Mouse (Mus musculus) liver, embryonic 15.5 days (tissue): Measurements from ENCODE around the gene Ccdc12. TPM values are rescaled to one million over a fixed set of nuclear protein-coding genes. Genes with fewer than 3 reads are reported as not detected.

Source experiments
- ATAC-seq: fragments of 200-750 bp; cut with Nextera tagmentation; 2 replicates; pipeline ENCODE4 v1.8.0; 2017; ENCODE audit warnings: moderate number of reproducible peaks, mild to moderate bottlenecking, moderate library complexity; ENCODE audit not compliant: insufficient read depth
- H3K27ac ChIP-seq: fragments of 300-500 bp; sonication (generic); replicated peaks from 2 replicates; pipeline ENCODE4 v1.5.1; 2015; ENCODE audit warnings: mild to moderate bottlenecking, inconsistent platforms
- H3K27me3 ChIP-seq: fragments of 300-500 bp; sonication (generic); 2 replicates; pipeline ENCODE4 v1.6.1; 2015; ENCODE audit warnings: mild to moderate bottlenecking, inconsistent platforms
- H3K36me3 ChIP-seq: fragments of 300-500 bp; sonication (generic); replicated peaks from 2 replicates; pipeline ENCODE4 v1.6.1; 2015; ENCODE audit warnings: moderate library complexity, mild to moderate bottlenecking, inconsistent platforms
- H3K4me1 ChIP-seq: fragments of 300-500 bp; sonication (generic); replicated peaks from 2 replicates; pipeline ENCODE4 v1.6.1; 2015; ENCODE audit warnings: inconsistent platforms
- H3K4me2 ChIP-seq: fragments of 300-500 bp; sonication (generic); 2 replicates; pipeline ENCODE4 v1.6.1; 2015; ENCODE audit warnings: moderate library complexity, mild to moderate bottlenecking, inconsistent platforms
- H3K4me3 ChIP-seq: fragments of 300-500 bp; sonication (generic); replicated peaks from 2 replicates; pipeline ENCODE4 v1.5.1; 2015; ENCODE audit warnings: mild to moderate bottlenecking, inconsistent platforms
- H3K9ac ChIP-seq: fragments of 300-500 bp; sonication (generic); 2 replicates; pipeline ENCODE4 v1.6.1; 2015; ENCODE audit warnings: moderate library complexity, mild to moderate bottlenecking, inconsistent platforms
- H3K9me3 ChIP-seq: fragments of 300-500 bp; sonication (generic); replicated peaks from 2 replicates; pipeline ENCODE4 v1.6.1; 2016; ENCODE audit warnings: inconsistent platforms
- WGBS: fragments of 180-500 bp; shearing (Covaris S2); methylation state at CpG from one replicate; pipeline ENCODE4 v1.1.7; 2015; ENCODE audit warnings: mixed read lengths; ENCODE audit not compliant: insufficient replicate concordance; 5-methylcytosine and 5-hydroxymethylcytosine counted together
- polyA plus RNA-seq: library from polyadenylated mRNA; unstranded; fragments of >200 nt; fragmentation: Nextera tagmentation; extraction: Ambion mirVana; gene quantifications from 2 replicates; pipeline ENCODE4 v1.2.1, GENCODE M21; 2015

Gene Ccdc12
- polyA plus RNA-seq, 1 experiment from 2014 or later: 60.9 TPM

DNA sequence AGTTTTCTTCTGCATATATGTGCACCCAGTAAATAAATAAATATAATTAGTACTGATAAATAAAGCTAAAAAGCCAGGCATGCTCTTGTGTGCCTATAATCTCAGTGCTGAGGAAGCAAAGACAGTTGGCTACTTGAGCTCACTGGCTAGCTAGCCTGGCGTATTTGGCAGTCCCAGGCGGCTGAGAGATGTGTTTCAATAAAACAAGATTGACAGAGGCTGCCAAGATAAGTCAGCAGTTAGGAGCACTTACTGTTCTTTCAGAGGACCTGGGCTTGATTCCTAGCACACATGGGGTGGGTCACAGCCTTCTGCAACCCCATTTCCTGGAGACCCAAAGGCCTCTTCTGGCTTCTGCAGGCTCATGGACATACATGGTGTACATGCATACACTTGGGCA is 31.5 kb downstream of the Ccdc12 start:
- ATAC-seq: no peak
- Histone ChIP-seq H3K4me2 (no peak overlapping the region), H3K9ac (no peak overlapping the region), H3K9me3 (no peaks in the 10 kb centered on the region), H3K27me3 (no peaks in the 10 kb centered on the region), H3K27ac (no peak overlapping the region), H3K4me3 (no peak overlapping the region), H3K36me3 (peaks cover 2% of the 10 kb centered on the region), H3K4me1 (peaks cover 52% of the 10 kb centered on the region)
- WGBS: 67% methylated on average over 2 of the region's 2 CpGs

DNA sequence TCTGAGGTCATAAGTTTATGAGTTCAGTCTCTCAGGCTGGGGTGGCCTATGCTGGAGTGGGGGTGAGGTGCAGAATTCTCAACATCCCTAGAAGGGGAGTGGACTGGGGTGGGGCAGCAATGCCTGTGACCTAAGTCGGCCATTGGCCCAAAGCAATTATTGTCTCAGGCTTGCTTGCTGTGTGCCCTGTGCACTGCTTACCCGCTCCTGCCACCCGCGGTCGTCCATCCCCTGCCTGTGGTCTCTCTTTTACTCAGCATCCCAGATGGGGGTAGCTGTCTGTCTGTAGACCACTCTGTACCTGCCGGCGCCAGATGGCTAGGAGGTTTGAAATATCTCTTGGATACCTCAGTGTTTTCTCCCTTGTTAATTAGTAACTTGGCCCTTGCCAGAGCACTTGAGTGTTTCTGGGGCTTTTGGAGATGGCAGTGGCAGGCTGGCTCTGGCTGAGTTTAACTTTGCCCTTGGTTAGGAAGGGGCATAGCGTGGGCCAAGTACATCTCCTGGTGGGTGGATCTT is 33.0 kb downstream of the Ccdc12 start:
- Histone ChIP-seq H3K27me3 (no peaks in the 10 kb centered on the region), H3K9ac (no peak overlapping the region), H3K36me3 (peaks cover 6% of the 10 kb centered on the region), H3K4me2 (peak overlapping the region; percentile 41), H3K9me3 (no peaks in the 10 kb centered on the region), H3K4me3 (no peak overlapping the region), H3K27ac (no peak overlapping the region), H3K4me1 (peaks cover 38% of the 10 kb centered on the region)
- WGBS: 69% methylated on average over 8 of the region's 8 CpGs
- no peak for ATAC-seq

DNA sequence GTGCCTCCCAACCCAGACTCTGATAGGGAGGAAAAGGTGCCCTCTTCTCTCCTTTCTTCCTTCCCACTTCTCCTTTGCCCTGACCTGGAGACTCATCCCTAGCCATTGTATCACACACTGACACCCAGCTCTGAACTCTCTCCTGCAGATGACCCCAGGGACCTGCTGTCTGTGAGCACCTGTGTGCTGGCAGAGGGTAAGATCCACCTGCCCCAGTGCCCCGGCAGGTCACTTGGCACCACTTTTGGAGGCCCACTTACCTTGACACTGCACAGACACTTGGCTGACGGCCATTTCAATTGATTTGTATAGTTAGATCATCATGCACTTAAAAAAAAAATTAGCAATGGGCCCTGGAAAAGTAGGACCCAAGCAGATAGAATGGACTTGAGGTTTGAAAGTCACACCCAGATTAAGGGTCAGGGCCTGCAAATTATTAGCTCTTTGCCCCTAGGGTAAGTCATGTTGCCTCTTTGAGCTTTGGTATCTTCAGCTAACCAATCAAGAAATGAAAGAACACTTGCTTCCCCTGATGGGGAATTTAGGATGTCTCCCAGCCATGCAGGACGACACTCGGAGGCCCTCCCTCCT is 39.0 kb downstream of the Ccdc12 start:
- H3K9ac ChIP-seq: no peak overlapping the region
- peaks cover 18% of the 10 kb centered on the region for H3K36me3 ChIP-seq
- H3K4me2 ChIP-seq: no peak overlapping the region
- H3K4me1 ChIP-seq: peaks cover 34% of the 10 kb centered on the region
- no peak overlapping the region for H3K27ac ChIP-seq
- ATAC-seq: no peak
- no peaks in the 10 kb centered on the region for H3K27me3 ChIP-seq
- no peaks in the 10 kb centered on the region for H3K9me3 ChIP-seq
- no peak overlapping the region for H3K4me3 ChIP-seq
- 70% methylated on average over 4 of the region's 4 CpGs for WGBS

DNA sequence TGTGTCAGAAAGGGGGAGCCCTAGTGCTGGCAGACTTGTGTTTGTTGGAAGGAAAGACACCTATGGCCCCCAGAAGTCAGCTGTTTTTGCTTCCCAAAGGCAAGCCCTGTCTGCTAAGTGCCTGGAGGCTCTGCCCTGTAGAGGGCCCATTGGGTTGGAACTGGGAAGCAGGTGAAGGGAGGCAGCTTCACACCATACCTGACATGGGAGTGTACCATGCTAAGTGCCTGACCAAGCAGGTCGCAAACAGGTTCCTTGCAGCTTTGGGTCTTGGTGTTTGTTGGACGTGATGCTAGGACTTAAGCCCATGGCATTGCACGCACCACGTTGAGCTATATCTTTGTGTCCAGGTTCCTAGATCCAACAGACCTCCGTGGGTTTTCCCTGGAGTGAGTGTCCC is 40.1 kb downstream of the Ccdc12 start:
- Histone ChIP-seq H3K36me3 (peaks cover 18% of the 10 kb centered on the region), H3K4me2 (no peak overlapping the region), H3K4me1 (peaks cover 34% of the 10 kb centered on the region), H3K4me3 (no peak overlapping the region), H3K27me3 (no peaks in the 10 kb centered on the region), H3K9ac (no peak overlapping the region), H3K9me3 (no peaks in the 10 kb centered on the region), H3K27ac (no peak overlapping the region)
- ATAC-seq: no peak
- 84% methylated on average over 5 of the region's 5 CpGs for WGBS

DNA sequence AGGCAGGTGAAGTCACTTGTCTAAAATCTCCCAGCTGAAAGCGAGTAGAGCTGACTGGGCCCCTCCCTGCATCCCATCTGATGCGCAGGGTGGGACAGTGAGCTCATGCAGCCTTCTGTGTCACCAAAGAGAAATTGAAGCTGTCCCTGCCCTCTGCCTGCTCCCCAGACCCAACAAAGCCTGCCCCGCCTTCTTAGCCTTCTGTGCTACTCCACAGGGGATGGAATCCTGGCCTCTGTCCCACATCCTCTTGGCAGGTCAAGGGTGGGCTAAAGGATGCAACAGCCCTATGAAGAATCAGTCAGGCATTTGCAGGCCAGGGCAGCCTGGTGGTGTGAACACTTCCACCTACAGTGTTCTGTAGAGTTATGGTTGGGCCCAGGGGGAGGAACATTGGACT is 41.2 kb downstream of the Ccdc12 start:
- no peaks in the 10 kb centered on the region for H3K27me3 ChIP-seq
- no peak overlapping the region for H3K4me2 ChIP-seq
- no peak overlapping the region for H3K4me3 ChIP-seq
- WGBS: 76% methylated on average over 3 of the region's 3 CpGs
- H3K36me3 ChIP-seq: peaks cover 18% of the 10 kb centered on the region
- no peak for ATAC-seq
- H3K9me3 ChIP-seq: no peaks in the 10 kb centered on the region
- no peak overlapping the region for H3K27ac ChIP-seq
- H3K9ac ChIP-seq: no peak overlapping the region
- H3K4me1 ChIP-seq: peaks cover 34% of the 10 kb centered on the region

DNA sequence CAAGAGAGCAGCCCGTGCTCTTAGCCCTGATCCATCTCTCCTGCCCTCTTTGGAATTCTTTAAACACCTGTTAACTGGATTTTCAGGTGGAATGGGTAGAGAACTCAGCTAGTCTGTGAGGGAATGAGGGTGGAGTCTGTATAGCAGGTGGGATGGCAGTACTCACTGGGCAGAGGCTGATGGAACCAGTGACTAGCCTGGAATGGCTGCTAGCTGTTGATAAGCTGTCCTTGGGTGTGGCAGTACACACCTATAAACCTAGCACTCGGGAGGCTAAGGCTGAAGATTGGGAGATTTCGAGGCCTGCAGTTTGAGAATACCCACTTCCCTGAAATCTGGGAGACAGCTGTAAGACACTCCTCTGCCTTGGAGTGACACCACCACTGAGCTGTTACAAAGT is 43.3 kb downstream of the Ccdc12 start:
- H3K4me2 ChIP-seq: peak overlapping the region; percentile 41
- ATAC-seq: peak; percentile 96
- H3K27me3 ChIP-seq: no peaks in the 10 kb centered on the region
- peaks cover 12% of the 10 kb centered on the region for H3K36me3 ChIP-seq
- peak overlapping the region; percentile 72 for H3K27ac ChIP-seq
- 32% methylated on average over 3 of the region's 3 CpGs for WGBS
- no peak overlapping the region for H3K4me3 ChIP-seq
- peaks cover 49% of the 10 kb centered on the region for H3K4me1 ChIP-seq
- H3K9me3 ChIP-seq: no peaks in the 10 kb centered on the region
- peak overlapping the region; percentile 0; the same call in 1 of the 2 replicates for H3K9ac ChIP-seq

DNA sequence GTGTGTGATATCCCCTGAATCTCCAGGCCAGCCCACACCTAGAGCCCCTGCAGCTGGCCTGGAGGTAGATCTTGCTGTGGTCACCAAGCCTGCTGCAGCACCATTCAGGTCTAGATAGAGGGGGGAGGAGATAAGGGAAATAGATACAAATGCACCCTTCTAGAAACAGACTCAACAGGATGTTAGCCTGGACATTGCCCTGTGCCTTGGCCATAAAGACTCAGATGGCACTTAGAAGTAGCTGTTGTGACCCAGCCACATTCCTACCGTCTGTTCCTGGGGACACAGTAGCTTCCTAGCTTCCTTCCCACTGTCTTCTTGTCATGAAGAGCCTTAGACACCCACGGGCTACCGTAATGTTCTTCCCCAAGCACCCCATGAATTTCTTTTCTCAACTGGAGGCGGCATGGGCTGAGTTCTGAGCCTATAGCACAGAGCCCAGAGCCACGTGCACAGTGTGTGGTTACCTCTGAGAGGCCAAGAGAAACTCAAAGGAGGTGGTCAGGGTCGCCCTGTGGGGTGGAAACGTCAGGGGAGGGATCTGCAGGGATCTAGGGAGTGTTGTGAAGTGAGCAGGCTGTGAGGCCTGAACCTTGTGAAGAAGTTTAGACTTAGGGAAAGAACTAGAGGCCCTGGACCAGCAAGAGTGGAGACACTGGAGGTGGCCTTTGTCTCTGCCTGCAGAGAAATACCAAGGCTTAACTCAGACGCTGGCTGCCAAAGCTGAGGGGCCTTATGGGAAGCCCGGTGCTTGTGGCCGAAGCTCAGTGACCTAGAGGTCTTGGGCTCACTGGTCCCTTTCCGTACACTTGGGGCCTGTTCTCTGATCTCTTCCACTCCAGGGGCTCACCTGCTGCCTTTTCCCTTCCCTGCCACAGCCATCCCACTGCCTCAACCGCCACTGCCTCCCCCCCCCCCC is 45.1 kb downstream of the Ccdc12 start:
- Histone ChIP-seq H3K27ac (no peak overlapping the region), H3K4me3 (no peak overlapping the region), H3K9me3 (no peaks in the 10 kb centered on the region), H3K27me3 (no peaks in the 10 kb centered on the region), H3K4me1 (peaks cover 49% of the 10 kb centered on the region), H3K36me3 (0 out of 2 replicates have a peak, but pooled peaks cover 6% of the 10 kb centered on the region), H3K9ac (no peak overlapping the region), H3K4me2 (no peak overlapping the region)
- ATAC-seq: no peak
- 74% methylated on average over 12 of the region's 12 CpGs for WGBS

DNA sequence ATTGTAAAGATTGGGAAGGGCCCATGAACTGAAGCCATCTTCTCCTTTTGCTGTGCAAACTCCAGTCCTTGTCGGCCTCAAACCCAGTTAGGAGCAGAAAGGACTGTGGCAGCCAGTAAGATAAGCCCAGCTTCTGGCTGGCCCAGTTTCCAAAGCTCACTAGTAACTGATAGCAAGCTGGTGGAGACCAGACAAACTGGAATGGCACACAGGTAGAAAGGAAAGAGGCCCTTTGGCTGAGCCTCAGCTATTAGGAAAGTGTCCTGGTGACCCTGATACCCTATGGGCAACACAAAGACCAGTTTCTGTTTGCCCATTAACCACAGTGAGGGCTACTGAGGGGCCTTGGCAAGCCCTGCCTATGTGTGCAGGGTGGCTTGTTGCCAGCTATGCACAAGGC is 46.5 kb downstream of the Ccdc12 start:
- no peak overlapping the region for H3K4me3 ChIP-seq
- no peak overlapping the region for H3K4me2 ChIP-seq
- no peaks in the 10 kb centered on the region for H3K27me3 ChIP-seq
- H3K27ac ChIP-seq: no peak overlapping the region
- H3K9ac ChIP-seq: no peak overlapping the region
- H3K36me3 ChIP-seq: 0 out of 2 replicates have a peak, but pooled peaks cover 6% of the 10 kb centered on the region
- H3K4me1 ChIP-seq: peaks cover 41% of the 10 kb centered on the region
- ATAC-seq: no peak
- WGBS: 31% methylated on average over 1 of the region's 1 CpGs
- no peaks in the 10 kb centered on the region for H3K9me3 ChIP-seq

DNA sequence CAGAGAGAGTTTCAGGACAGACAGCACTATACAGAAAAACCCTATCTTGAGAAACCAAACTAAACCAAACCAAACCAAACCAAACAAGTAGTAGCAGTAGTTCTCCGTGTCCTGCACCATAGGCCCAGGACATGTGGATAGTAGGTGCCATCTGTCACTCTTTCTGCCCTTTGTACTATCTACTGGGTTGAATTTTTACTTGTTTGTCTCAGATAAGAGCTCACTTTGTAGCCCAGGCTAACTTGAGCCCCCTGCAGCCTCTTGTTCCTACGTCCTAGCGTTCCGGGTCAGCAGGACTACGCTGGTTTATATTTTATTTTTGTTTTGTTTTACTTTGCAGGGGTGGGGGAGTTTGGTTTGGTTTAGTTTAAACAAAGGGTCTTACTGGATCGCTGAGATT is 47.6 kb downstream of the Ccdc12 start:
- H3K4me1 ChIP-seq: peaks cover 36% of the 10 kb centered on the region
- no peak overlapping the region for H3K27ac ChIP-seq
- 76% methylated on average over 6 of the region's 6 CpGs for WGBS

DNA sequence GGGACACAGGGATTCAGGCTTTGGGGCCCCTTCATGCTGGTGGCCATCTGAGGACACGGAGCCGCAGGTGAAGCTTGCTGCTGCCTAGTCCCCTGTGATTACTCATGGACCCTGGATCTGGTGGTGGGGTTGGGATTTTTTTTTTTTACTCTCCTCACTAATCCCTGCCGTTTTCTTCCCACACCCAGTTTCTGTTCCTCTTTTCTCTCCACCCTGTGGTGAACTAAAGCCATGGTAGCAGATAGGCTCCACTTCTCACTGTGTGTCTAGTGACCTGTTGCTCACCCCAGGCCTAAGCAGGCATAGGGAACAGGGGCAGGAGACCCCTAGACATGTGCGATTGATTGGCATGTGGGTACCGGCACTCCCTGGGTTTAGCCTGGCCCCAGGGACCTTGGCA is 50.5 kb downstream of the Ccdc12 start:
- H3K36me3 ChIP-seq: peaks cover 8% of the 10 kb centered on the region
- ATAC-seq: no peak
- H3K27me3 ChIP-seq: no peaks in the 10 kb centered on the region
- H3K9ac ChIP-seq: no peak overlapping the region
- no peak overlapping the region for H3K4me2 ChIP-seq
- no peak overlapping the region for H3K4me3 ChIP-seq
- H3K9me3 ChIP-seq: no peaks in the 10 kb centered on the region
- H3K4me1 ChIP-seq: peaks cover 31% of the 10 kb centered on the region
- no peak overlapping the region for H3K27ac ChIP-seq
- WGBS: 65% methylated on average over 5 of the region's 5 CpGs

More for the DNA sequence above, 47.6 kb downstream of the Ccdc12 start:
- Histone ChIP-seq H3K9me3 (no peaks in the 10 kb centered on the region), H3K27me3 (no peaks in the 10 kb centered on the region), H3K36me3 (0 out of 2 replicates have a peak, but pooled peaks cover 6% of the 10 kb centered on the region), H3K4me3 (no peak overlapping the region), H3K4me2 (no peak overlapping the region), H3K9ac (no peak overlapping the region)
- no peak for ATAC-seq

DNA sequence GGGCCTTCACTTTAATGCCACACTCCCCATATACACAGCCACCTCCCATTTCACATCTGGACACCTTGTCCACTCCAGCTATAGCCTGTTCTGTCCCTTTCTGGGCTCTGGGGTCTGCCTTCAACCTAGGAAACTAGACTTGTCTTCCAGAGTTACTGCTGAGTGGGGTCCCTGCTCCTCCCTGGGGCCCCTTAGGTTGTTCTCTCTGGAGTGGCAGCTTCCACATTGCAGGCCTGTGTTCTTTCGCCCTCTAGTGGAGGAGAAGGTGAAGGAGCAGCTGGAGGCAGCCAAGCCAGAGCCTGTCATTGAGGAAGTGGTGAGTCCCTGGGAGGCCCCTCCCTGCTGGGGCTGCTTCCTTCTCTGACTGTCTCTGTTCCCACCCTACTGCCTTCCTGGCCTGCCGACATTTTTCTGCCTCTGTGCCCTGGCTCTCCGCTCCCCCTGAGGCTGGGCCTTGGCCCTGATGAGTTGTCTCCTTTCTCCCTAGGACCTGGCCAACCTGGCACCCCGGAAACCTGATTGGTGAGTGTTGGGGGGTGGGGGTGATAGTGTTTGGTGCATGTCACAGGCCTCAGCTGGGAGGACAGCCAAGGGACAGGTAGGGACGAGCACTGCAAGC is 53.4 kb downstream of the Ccdc12 start:
- H3K36me3 ChIP-seq: peaks cover 27% of the 10 kb centered on the region
- no peaks in the 10 kb centered on the region for H3K9me3 ChIP-seq
- H3K27me3 ChIP-seq: no peaks in the 10 kb centered on the region
- H3K4me2 ChIP-seq: peak overlapping the region; percentile 40
- peak overlapping the region; percentile 40 for H3K4me3 ChIP-seq
- peaks cover 14% of the 10 kb centered on the region for H3K4me1 ChIP-seq
- peak; percentile 78 for ATAC-seq
- no peak overlapping the region for H3K27ac ChIP-seq
- WGBS: 12% methylated on average over 5 of the region's 5 CpGs
- H3K9ac ChIP-seq: 0 out of 2 replicates have a peak overlapping the region, but pooled peaks have one; percentile 16
